Comparison of ENCODE assay signal across 8 mouse cellular contexts in genomic region chr19:8872266-8872840, GRCm38 (mm10). TPM values are rescaled to one million over a fixed set of nuclear protein-coding genes. Genes with fewer than 3 reads are reported as not detected.
DNase-seq lines count a peak whose midpoint lies in the region; ATAC-seq and TF ChIP-seq lines count a peak whose summit lies in the region.

No protein-coding gene starts in this region.

- no peak for ATAC-seq in heart, embryonic 12.5 days (ENCODE audit: insufficient number of reproducible peaks, low FRiP score)
- no peak for ATAC-seq in forebrain, embryonic 13.5 days
- ATAC-seq in liver, embryonic 14.5 days (ENCODE audit: insufficient read depth) = no peak

- H3K27ac ChIP-seq in heart, embryonic 12.5 days (ENCODE audit: poor library complexity, severe bottlenecking) = no peak overlapping the region; the same call in 1 of the 2 replicates
- peak overlapping the region; percentile 32 for H3K27ac ChIP-seq in ES-Bruce4 (ENCODE audit: insufficient read depth, low read length)
- H3K27ac ChIP-seq in forebrain, embryonic 13.5 days = no peak overlapping the region
- H3K27ac ChIP-seq in liver, embryonic 14.5 days = peak overlapping the region; percentile 81

- peaks cover 12% of the 10 kb centered on the region for H3K4me1 ChIP-seq in heart, embryonic 12.5 days (replicated peaks)
- H3K4me1 ChIP-seq in ES-Bruce4 (ENCODE audit: control insufficient read depth, insufficient read depth, low read length) = no peaks in the 10 kb centered on the region
- H3K4me1 ChIP-seq in forebrain, embryonic 13.5 days = peaks cover 13% of the 10 kb centered on the region
- H3K4me1 ChIP-seq in liver, embryonic 14.5 days (replicated peaks; ENCODE audit: control insufficient read depth in 2 of 2, insufficient read depth in 2 of 2, low read length in 1 of 2) = peaks cover 9 to 10% of the 10 kb centered on the region in 2 experiments

- no peak for TF ChIP-seq POLR2A in ES-Bruce4 (IDR thresholded peaks at IDR 0.05; ENCODE audit: insufficient read depth, low read length)

- no peak for TF ChIP-seq CTCF in ES-Bruce4 (IDR thresholded peaks at IDR 0.05; ENCODE audit: low read depth, low read length)
- TF ChIP-seq CTCF in liver, embryonic 14.5 days (IDR thresholded peaks at IDR 0.05; ENCODE audit: low read depth) = no peak

- no peaks in the 10 kb centered on the region for H3K9me3 ChIP-seq in heart, embryonic 12.5 days (replicated peaks)
- H3K9me3 ChIP-seq in ES-Bruce4 (replicated peaks; ENCODE audit: control insufficient read depth, insufficient read depth, low read length, poor library complexity, severe bottlenecking) = no peaks in the 10 kb centered on the region
- H3K9me3 ChIP-seq in forebrain, embryonic 13.5 days (replicated peaks) = no peaks in the 10 kb centered on the region
- no peaks in the 10 kb centered on the region for H3K9me3 ChIP-seq in liver, embryonic 14.5 days (ENCODE audit: control insufficient read depth, low read length)

- no peaks in the 10 kb centered on the region for H3K27me3 ChIP-seq in heart, embryonic 12.5 days (replicated peaks)
- H3K27me3 ChIP-seq in ES-Bruce4 (ENCODE audit: control insufficient read depth, insufficient read depth, low read length, poor library complexity, severe bottlenecking) = no peaks in the 10 kb centered on the region
- no peaks in the 10 kb centered on the region for H3K27me3 ChIP-seq in forebrain, embryonic 13.5 days
- H3K27me3 ChIP-seq in liver, embryonic 14.5 days (ENCODE audit: control insufficient read depth, insufficient read depth, low read length) = no peaks in the 10 kb centered on the region

- H3K36me3 ChIP-seq in heart, embryonic 12.5 days = peaks cover 42% of the 10 kb centered on the region
- peaks cover 33% of the 10 kb centered on the region for H3K36me3 ChIP-seq in ES-Bruce4 (ENCODE audit: control insufficient read depth, insufficient read depth, low read length, poor library complexity, severe bottlenecking)
- peaks cover 43% of the 10 kb centered on the region for H3K36me3 ChIP-seq in forebrain, embryonic 13.5 days (ENCODE audit: poor library complexity, severe bottlenecking)
- H3K36me3 ChIP-seq in liver, embryonic 14.5 days (replicated peaks; ENCODE audit: control insufficient read depth, insufficient read depth, low read depth) = peaks cover 31% of the 10 kb centered on the region

- H3K4me3 ChIP-seq in heart, embryonic 12.5 days = peak overlapping the region; percentile 84
- peak overlapping the region; percentile 89 for H3K4me3 ChIP-seq in ES-Bruce4 (ENCODE audit: low read depth, low read length)
- peak overlapping the region; percentile 98 for H3K4me3 ChIP-seq in forebrain, embryonic 13.5 days
- peak overlapping the region; percentile 81 to 97 for H3K4me3 ChIP-seq in liver, embryonic 14.5 days (ENCODE audit: insufficient read depth in 1 of 2, low read depth in 2 of 2, low read length in 2 of 2)

- peak overlapping the region; percentile 92 for H3K4me2 ChIP-seq in heart, embryonic 12.5 days
- peak overlapping the region; percentile 96 for H3K4me2 ChIP-seq in forebrain, embryonic 13.5 days
- peak overlapping the region; percentile 70 for H3K4me2 ChIP-seq in liver, embryonic 14.5 days (ENCODE audit: low read depth)

- intact Hi-C loops in heart, postnatal 10 days (cut with DNase I) = no loop called here

- DNase-seq in heart, postnatal 10 days = no peak
- DNase-seq in liver, embryonic 14.5 days (ENCODE audit: low read depth in 3 of 3, low spot score in 3 of 3) = no peak
- DNase-seq in gastrocnemius, postnatal 25 days = no peak
- DNase-seq in layer of hippocampus, adult 18-20 months (ENCODE audit: low spot score in 2 of 2) = no peak
- DNase-seq in cerebellum, adult 11-12 months = no peak

- TF ChIP-seq EP300 in ES-Bruce4 (IDR thresholded peaks at IDR 0.05; ENCODE audit: insufficient read depth, low read depth, low read length) = no peak
- no peak for TF ChIP-seq EP300 in liver, embryonic 14.5 days (IDR thresholded peaks at IDR 0.05; ENCODE audit: low read depth)

- WGBS in heart, embryonic 12.5 days = 75% methylated on average over 10 of the region's 10 CpGs
- 77% methylated on average over 10 of the region's 10 CpGs for WGBS in forebrain, embryonic 13.5 days
- 66% methylated on average over 10 of the region's 10 CpGs for WGBS in liver, embryonic 14.5 days (ENCODE audit: insufficient replicate concordance)

- peak overlapping the region; percentile 93 for H3K9ac ChIP-seq in heart, embryonic 12.5 days
- peak overlapping the region; percentile 91 for H3K9ac ChIP-seq in ES-Bruce4 (ENCODE audit: low read depth, poor library complexity, severe bottlenecking)
- H3K9ac ChIP-seq in forebrain, embryonic 13.5 days = peak overlapping the region; percentile 97
- H3K9ac ChIP-seq in liver, embryonic 14.5 days (replicated peaks) = peak overlapping the region; percentile 98

RNA-seq across cellular contexts. Expression of gene Ubxn1, which starts 1.1 kb away (rescaled TPM):
- polyA plus RNA-seq in heart, embryonic 12.5 days (2016; fragmentation: Nextera tagmentation; extraction: Ambion mirVana) = 138 and 142 TPM in 2 replicates
- total RNA-seq in heart, postnatal 10 days (2021) = 100 to 1,000 TPM; 123 to 126 TPM
- 189 and 201 TPM in 2 replicates for polyA plus RNA-seq in ES-Bruce4 (2011; ENCODE audit: insufficient read depth, insufficient read length, low read depth, missing spikeins)
- polyA plus RNA-seq in forebrain, embryonic 13.5 days (2015; fragmentation: Nextera tagmentation; extraction: Ambion mirVana) = 188 and 194 TPM in 2 replicates
- polyA plus RNA-seq in liver, embryonic 14.5 days (2012; rRNA removed) = 32.0 and 61.2 TPM in 2 replicates
- 87.3 and 92.4 TPM in 2 replicates for polyA plus RNA-seq in liver, embryonic 14.5 days (2014; fragmentation: Nextera tagmentation; extraction: Ambion mirVana)
- total RNA-seq in gastrocnemius, postnatal 25 days (2021) = 100 to 1,000 TPM; 190 to 208 TPM
- total RNA-seq in layer of hippocampus, adult 18-20 months (2021) = 100 to 1,000 TPM; 103 to 109 TPM

RNA-seq across cellular contexts. Expression of gene Uqcc3, which starts 8.4 kb away (rescaled TPM):
- polyA plus RNA-seq in heart, embryonic 12.5 days (2016; fragmentation: Nextera tagmentation; extraction: Ambion mirVana) = 52.7 and 60.6 TPM in 2 replicates
- total RNA-seq in heart, postnatal 10 days (2021) = 10 to 100 TPM; 50.4 to 58.1 TPM
- 14.4 and 14.9 TPM in 2 replicates for polyA plus RNA-seq in ES-Bruce4 (2011; ENCODE audit: insufficient read depth, insufficient read length, low read depth, missing spikeins)
- 61.8 and 64.6 TPM in 2 replicates for polyA plus RNA-seq in forebrain, embryonic 13.5 days (2015; fragmentation: Nextera tagmentation; extraction: Ambion mirVana)
- polyA plus RNA-seq in liver, embryonic 14.5 days (2012; rRNA removed) = 18.5 and 22.2 TPM in 2 replicates
- polyA plus RNA-seq in liver, embryonic 14.5 days (2014; fragmentation: Nextera tagmentation; extraction: Ambion mirVana) = 28.3 and 35.3 TPM in 2 replicates
- 10 to 100 TPM; 50.8 to 57.0 TPM for total RNA-seq in gastrocnemius, postnatal 25 days (2021)
- total RNA-seq in layer of hippocampus, adult 18-20 months (2021) = 10 to 100 TPM; 30.2 to 30.4 TPM

RNA-seq across cellular contexts. Expression of gene Lbhd1, which starts 11.2 kb away (rescaled TPM):
- polyA plus RNA-seq in heart, embryonic 12.5 days (2016; fragmentation: Nextera tagmentation; extraction: Ambion mirVana) = 61.5 and 66.4 TPM in 2 replicates
- 1 to 10 TPM; 2.0 to 9.8 TPM for total RNA-seq in heart, postnatal 10 days (2021)
- polyA plus RNA-seq in ES-Bruce4 (2011; ENCODE audit: insufficient read depth, insufficient read length, low read depth, missing spikeins) = 10.1 and 13.4 TPM in 2 replicates
- polyA plus RNA-seq in forebrain, embryonic 13.5 days (2015; fragmentation: Nextera tagmentation; extraction: Ambion mirVana) = 73.6 and 85.7 TPM in 2 replicates
- polyA plus RNA-seq in liver, embryonic 14.5 days (2012; rRNA removed) = 3.1 and 3.7 TPM in 2 replicates
- polyA plus RNA-seq in liver, embryonic 14.5 days (2014; fragmentation: Nextera tagmentation; extraction: Ambion mirVana) = 43.7 and 47.7 TPM in 2 replicates
- total RNA-seq in gastrocnemius, postnatal 25 days (2021) = 10 to 100 TPM in 1 of 2 experiments, 1 to 10 TPM in 1; 4.8 to 10.3 TPM
- total RNA-seq in layer of hippocampus, adult 18-20 months (2021) = 1 to 10 TPM; 4.6 to 7.6 TPM

RNA-seq across cellular contexts. Expression of gene Gm49403, which starts 11.4 kb away (rescaled TPM):
- polyA plus RNA-seq in heart, embryonic 12.5 days (2016; fragmentation: Nextera tagmentation; extraction: Ambion mirVana) = not detected in 2 replicates
- total RNA-seq in heart, postnatal 10 days (2021) = not detected
- not detected in 2 replicates for polyA plus RNA-seq in ES-Bruce4 (2011; ENCODE audit: insufficient read depth, insufficient read length, low read depth, missing spikeins)
- polyA plus RNA-seq in forebrain, embryonic 13.5 days (2015; fragmentation: Nextera tagmentation; extraction: Ambion mirVana) = not detected in 2 replicates
- not detected in 2 replicates for polyA plus RNA-seq in liver, embryonic 14.5 days (2012; rRNA removed)
- polyA plus RNA-seq in liver, embryonic 14.5 days (2014; fragmentation: Nextera tagmentation; extraction: Ambion mirVana) = not detected in 2 replicates
- total RNA-seq in gastrocnemius, postnatal 25 days (2021) = not detected
- not detected for total RNA-seq in layer of hippocampus, adult 18-20 months (2021)

RNA-seq across cellular contexts. Expression of gene 1810009A15Rik, which starts 16.3 kb away (rescaled TPM):
- 64.2 and 64.5 TPM in 2 replicates for polyA plus RNA-seq in heart, embryonic 12.5 days (2016; fragmentation: Nextera tagmentation; extraction: Ambion mirVana)
- 10 to 100 TPM; 16.6 to 23.0 TPM for total RNA-seq in heart, postnatal 10 days (2021)
- polyA plus RNA-seq in ES-Bruce4 (2011; ENCODE audit: insufficient read depth, insufficient read length, low read depth, missing spikeins) = 162 and 172 TPM in 2 replicates
- polyA plus RNA-seq in forebrain, embryonic 13.5 days (2015; fragmentation: Nextera tagmentation; extraction: Ambion mirVana) = 92.5 and 97.7 TPM in 2 replicates
- polyA plus RNA-seq in liver, embryonic 14.5 days (2012; rRNA removed) = 36.7 and 52.7 TPM in 2 replicates
- 65.0 and 70.8 TPM in 2 replicates for polyA plus RNA-seq in liver, embryonic 14.5 days (2014; fragmentation: Nextera tagmentation; extraction: Ambion mirVana)
- total RNA-seq in gastrocnemius, postnatal 25 days (2021) = 10 to 100 TPM; 13.1 to 18.0 TPM
- total RNA-seq in layer of hippocampus, adult 18-20 months (2021) = 10 to 100 TPM; 24.2 to 30.3 TPM

Comparison
In these comparisons a context has a peak if more than half of its experiments do, and no peak if none do; other contexts are left out.
1. H3K27ac ChIP-seq: peak in ES-Bruce4 (single experiment) and liver, embryonic 14.5 days (single experiment); none in heart, embryonic 12.5 days (single experiment) and forebrain, embryonic 13.5 days (single experiment).
2. Peak in every context shown above with its lines, with median percentiles within 50 percentile points of each other: H3K4me2 ChIP-seq, H3K4me3 ChIP-seq and H3K9ac ChIP-seq.